Mouse (Mus musculus) left cerebral cortex, postnatal 25 days (tissue): ENCODE measurements at regions not wholly inside any gene's neighbourhood (a gene's known extent, or its start where the extent isn't known, plus 50 kb on each side); places are given as distances from the start of the nearest gene placed in this dataset.

Experiments
- DNase-seq, 2 experiments: peaks; one replicate each; pipeline ENCODE4 v3.0.0; 2022; ENCODE audit warnings: low spot score in 2 of 2, mixed read lengths in 1 of 2
- intact Hi-C: fragments of 180-260 bp; cut with DNase I; formaldehyde crosslinking; loops from one replicate; pipeline ENCODE4 v1.15.1; 2025

- DNase-seq, result no peak
- intact Hi-C loops, result no loop called here
Observed at GRCm38 (mm10) chrX:99602268-99602885, 131.3 kb upstream of the Pja1 start.

- DNase-seq, result no peak
- intact Hi-C loops, result no loop called here
Observed at GRCm38 (mm10) chrX:99595493-99595892, 124.4 kb upstream of the Pja1 start.

- intact Hi-C loops, result no loop called here
Observed at GRCm38 (mm10) chrX:99593872-99594487, 122.9 kb upstream of the Pja1 start.

GRCm38 (mm10) chrX:99592980-99593379, 121.9 kb upstream of the Pja1 start:
- no peak for DNase-seq
- intact Hi-C loops, result no loop called here

More at GRCm38 (mm10) chrX:99593872-99594487, 122.9 kb upstream of the Pja1 start:
- no peak for DNase-seq

- peak in 1 of 2 experiments; percentile 22 for DNase-seq
- intact Hi-C loops, result no loop called here
Observed at GRCm38 (mm10) chrX:99587284-99587683, 116.2 kb upstream of the Pja1 start.

- intact Hi-C loops, result no loop called here
- no peak for DNase-seq
Observed at GRCm38 (mm10) chrX:99586282-99586681, 115.2 kb upstream of the Pja1 start.

GRCm38 (mm10) chrX:99585703-99586102, 114.6 kb upstream of the Pja1 start:
- intact Hi-C loops, result no loop called here
- DNase-seq, result no peak

GRCm38 (mm10) chrX:99582611-99583010, 111.5 kb upstream of the Pja1 start:
- DNase-seq, result no peak

GRCm38 (mm10) chrX:99581632-99582466, 110.8 kb upstream of the Pja1 start:
- no peak for DNase-seq
- intact Hi-C loops, result no loop called here

More at GRCm38 (mm10) chrX:99582611-99583010, 111.5 kb upstream of the Pja1 start:
- intact Hi-C loops, result no loop called here

- intact Hi-C loops, result loop anchor here (5.0 to 10.0 kb wide), 2 partner anchors 78 to 294 kb away; no protein-coding TSS in a partner anchor
- DNase-seq, result no peak
Observed at GRCm38 (mm10) chrX:99579206-99579605, 108.1 kb upstream of the Pja1 start.

- intact Hi-C loops, result loop anchor here (5.0 to 10.0 kb wide), 2 partner anchors 79 to 294 kb away; no protein-coding TSS in a partner anchor
- no peak for DNase-seq
Observed at GRCm38 (mm10) chrX:99578796-99579195, 107.7 kb upstream of the Pja1 start.

- peak in 1 of 2 experiments; percentile 72 for DNase-seq
- intact Hi-C loops, result loop anchor here (2.0 to 10.0 kb wide), 3 partner anchors 82 to 290 kb away; partner anchors contain the start of gene Pja1
Observed at GRCm38 (mm10) chrX:99575105-99575504, 104.0 kb upstream of the Pja1 start.

GRCm38 (mm10) chrX:99574441-99575103, 103.5 kb upstream of the Pja1 start:
- intact Hi-C loops, result loop anchor here (1.0 to 10.0 kb wide), 5 partner anchors 47 to 439 kb away; partner anchors contain the start of gene Pja1
- peak; percentile 32 to 40 for DNase-seq

- intact Hi-C loops, result loop anchor here (5.0 to 10.0 kb wide), 2 partner anchors 43 to 285 kb away; no protein-coding TSS in a partner anchor
- no peak for DNase-seq
Observed at GRCm38 (mm10) chrX:99570161-99570560, 99.1 kb upstream of the Pja1 start.

GRCm38 (mm10) chrX:99568244-99568643, 97.2 kb upstream of the Pja1 start:
- intact Hi-C loops, result no loop called here
- DNase-seq, result no peak

GRCm38 (mm10) chrX:99567367-99568164, 96.5 kb upstream of the Pja1 start:
- intact Hi-C loops, result no loop called here
- no peak for DNase-seq

- peak in 1 of 2 experiments; percentile 31 for DNase-seq
- intact Hi-C loops, result no loop called here
Observed at GRCm38 (mm10) chrX:99561995-99562394, 90.9 kb upstream of the Pja1 start.

- no peak for DNase-seq
- intact Hi-C loops, result no loop called here
Observed at GRCm38 (mm10) chrX:99560699-99561098, 89.6 kb upstream of the Pja1 start.

GRCm38 (mm10) chrX:99556876-99557354, 85.8 kb upstream of the Pja1 start:
- intact Hi-C loops, result no loop called here
- no peak for DNase-seq
